Mouse (Mus musculus): ENCODE data around the gene Sncb.

DNA sequence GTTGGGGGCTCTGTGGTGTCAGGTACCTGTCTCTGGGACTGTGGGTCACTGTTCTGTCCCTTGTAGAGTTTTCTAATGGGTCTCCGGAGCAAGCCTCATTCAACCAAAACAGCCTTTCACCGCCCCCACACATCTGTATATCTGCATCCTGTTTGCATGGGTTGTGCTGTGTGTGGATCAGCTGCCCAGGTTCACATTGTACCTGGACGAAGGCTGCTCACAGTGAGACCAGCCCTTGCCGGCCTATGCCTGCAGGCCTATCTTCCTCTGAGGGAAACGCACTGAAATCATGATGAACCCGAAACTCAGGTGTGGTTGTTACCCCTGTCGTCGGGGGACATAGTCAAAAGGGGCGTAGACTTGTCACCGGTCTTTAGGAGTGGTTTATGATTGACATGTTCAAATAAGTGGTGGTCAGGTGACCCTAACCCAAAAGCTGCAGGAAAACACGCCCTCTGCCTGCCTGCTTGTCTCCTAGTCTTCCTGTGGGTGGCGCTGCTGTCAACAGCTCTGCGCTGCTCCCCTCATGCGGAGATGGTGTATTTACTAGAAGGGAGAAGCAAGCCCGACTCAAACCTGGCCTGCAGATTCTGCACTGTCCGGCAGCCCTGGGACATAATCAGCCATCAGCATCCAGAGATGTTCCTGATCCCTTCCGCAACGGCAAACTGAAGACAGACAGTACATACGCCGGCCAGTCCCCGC, 38.9 kb upstream of the Sncb start:
- no peak for TF ChIP-seq CTCF (IDR thresholded peaks at IDR 0.05; ENCODE audit: borderline replicate concordance, control insufficient read depth, extremely low read depth, insufficient read depth, low read length, poor library complexity)
- no peak for TF ChIP-seq POLR2A (IDR thresholded peaks at IDR 0.05; ENCODE audit: control insufficient read depth, extremely low read depth, insufficient read depth, low read length, poor library complexity)
